Mouse (Mus musculus): ENCODE measurements around the gene Olfr654. TPM values are rescaled to one million over a fixed set of nuclear protein-coding genes. Genes with fewer than 3 reads are reported as not detected.

Olfr654 gene
- total and polyA plus RNA-seq, 3 experiments: not detected

GRCm38 (mm10) chr7:104588274-104588673, 1.4 kb downstream of the Olfr654 start:
- Histone ChIP-seq H3K9ac (ENCODE audit: insufficient read depth, low read depth) (no peak overlapping the region), H3K79me2 (replicated peaks; ENCODE audit: control insufficient read depth, extremely low read depth, insufficient read depth, poor library complexity, severe bottlenecking) (no peaks in the 10 kb centered on the region), H3K9me3 (replicated peaks; ENCODE audit: low read length) (no peaks in the 10 kb centered on the region), H3K27ac (ENCODE audit: insufficient read depth, low read depth) (no peak overlapping the region), H3K36me3 (replicated peaks in 1 of 2; ENCODE audit: control insufficient read depth in 1 of 2, insufficient read depth in 1 of 2, low read length in 1 of 2) (no peaks in the 10 kb centered on the region), H3K27me3 (replicated peaks) (no peaks in the 10 kb centered on the region), H3K4me3 (replicated peaks in 1 of 3; ENCODE audit: low read depth in 2 of 3, low read length in 2 of 3, poor library complexity in 1 of 3) (no peak overlapping the region), H3K4me1 (ENCODE audit: control insufficient read depth in 1 of 2, insufficient read depth in 2 of 2) (peaks cover 0 to 4% of the 10 kb centered on the region in 2 experiments; a peak in 2 of 4 replicates), H3K4me2 (ENCODE audit: insufficient read depth, low read depth, poor library complexity, severe bottlenecking) (no peak overlapping the region)
- dilution Hi-C loops (cut with MboI; ENCODE audit: extremely low pct_ligation_motif_present, extremely low pct_unique_long_range_greater_than_20kb, low sequenced_read_pairs) (no loop called here), in situ Hi-C loops (cut with MboI; ENCODE audit: low pct_ligation_motif_present, low pct_unique_long_range_greater_than_20kb, low sequenced_read_pairs) (loop anchor here (25.0 kb wide), 1 partner anchor 226 kb away; the partner anchor contains the start of genes Trim12c and Trim30b)
- no peak for TF ChIP-seq JUND (conservative IDR thresholded peaks at IDR 0.05; ENCODE audit: low read depth, low read length)
- TF ChIP-seq JUN (IDR thresholded peaks at IDR 0.05; ENCODE audit: insufficient read depth, low read depth, low read length): no peak
- no peak for TF ChIP-seq BHLHE40 (IDR thresholded peaks at IDR 0.05; ENCODE audit: low read depth, low read length)
- no peak for TF ChIP-seq RAD21 (IDR thresholded peaks at IDR 0.05; ENCODE audit: low read depth, low read length)
- no peak for TF ChIP-seq SIN3A (IDR thresholded peaks at IDR 0.05; ENCODE audit: low read length)
- TF ChIP-seq NRF1 (IDR thresholded peaks at IDR 0.05; ENCODE audit: low read depth, low read length): no peak
- no peak for TF ChIP-seq MAFK (IDR thresholded peaks at IDR 0.05; ENCODE audit: insufficient replicate concordance, low read length)
- no peak for TF ChIP-seq EP300 (IDR thresholded peaks at IDR 0.05; ENCODE audit: low read length)
- TF ChIP-seq ELF1 (IDR thresholded peaks at IDR 0.05; ENCODE audit: low read depth, low read length): no peak
- TF ChIP-seq PAX5 (IDR thresholded peaks at IDR 0.05; ENCODE audit: low read length): no peak
- TF ChIP-seq CHD1 (IDR thresholded peaks at IDR 0.05; ENCODE audit: low read depth, low read length): no peak
- TF ChIP-seq POLR2AphosphoS2 (IDR thresholded peaks at IDR 0.05; ENCODE audit: low read depth, low read length): no peak
- no peak for TF ChIP-seq POLR2A (IDR thresholded peaks at IDR 0.05; ENCODE audit: low read depth, low read length)
- TF ChIP-seq HCFC1 (IDR thresholded peaks at IDR 0.05; ENCODE audit: low read depth, low read length): no peak
- DNase-seq (ENCODE audit: extremely low read depth): no peak

- in situ Hi-C loops (cut with MboI; ENCODE audit: low pct_ligation_motif_present, low pct_unique_long_range_greater_than_20kb, low sequenced_read_pairs) (no loop called here), dilution Hi-C loops (cut with MboI; ENCODE audit: extremely low pct_ligation_motif_present, extremely low pct_unique_long_range_greater_than_20kb, low sequenced_read_pairs) (no loop called here)
- no peak within 1 kb of the TSS for H3K27ac ChIP-seq (ENCODE audit: insufficient read depth, low read depth)
- no peak within 1 kb of the TSS for H3K4me2 ChIP-seq (ENCODE audit: insufficient read depth, low read depth, poor library complexity, severe bottlenecking)
- no peak for TF ChIP-seq SIN3A (IDR thresholded peaks at IDR 0.05; ENCODE audit: low read length)
- no peak for TF ChIP-seq E2F4 (IDR thresholded peaks at IDR 0.05; ENCODE audit: insufficient replicate concordance, low read depth, low read length)
- TF ChIP-seq RCOR1 (conservative IDR thresholded peaks at IDR 0.05; ENCODE audit: low read depth, low read length): no peak
- TF ChIP-seq ZMIZ1 (IDR thresholded peaks at IDR 0.05; ENCODE audit: low read depth, low read length): no peak
- no peak for TF ChIP-seq ZKSCAN1 (IDR thresholded peaks at IDR 0.05; ENCODE audit: borderline replicate concordance, low read depth, low read length)
- no peak for TF ChIP-seq ZC3H11A (IDR thresholded peaks at IDR 0.05; ENCODE audit: low read depth, low read length)
- no peak for TF ChIP-seq HCFC1 (IDR thresholded peaks at IDR 0.05; ENCODE audit: low read depth, low read length)
- no peak for TF ChIP-seq PAX5 (IDR thresholded peaks at IDR 0.05; ENCODE audit: low read length)
- no peak for TF ChIP-seq NELFE (IDR thresholded peaks at IDR 0.05; ENCODE audit: low read depth, low read length)
- no peak for TF ChIP-seq NRF1 (IDR thresholded peaks at IDR 0.05; ENCODE audit: low read depth, low read length)
- no peak for TF ChIP-seq IRF4 (IDR thresholded peaks at IDR 0.05; ENCODE audit: low read depth, low read length)
- H3K79me2 ChIP-seq (replicated peaks; ENCODE audit: control insufficient read depth, extremely low read depth, insufficient read depth, poor library complexity, severe bottlenecking): no peaks in the 10 kb centered on the region
- H3K4me3 ChIP-seq (replicated peaks in 1 of 3; ENCODE audit: low read depth in 2 of 3, low read length in 2 of 3, poor library complexity in 1 of 3): no peak within 1 kb of the TSS
- H3K4me1 ChIP-seq (ENCODE audit: control insufficient read depth in 1 of 2, insufficient read depth in 2 of 2): no peaks in the 10 kb centered on the region; a peak in 1 of 4 replicates
- DNase-seq (ENCODE audit: extremely low read depth): no peak
- no peaks in the 10 kb centered on the region for H3K27me3 ChIP-seq (replicated peaks)
- no peaks in the 10 kb centered on the region for H3K9me3 ChIP-seq (replicated peaks; ENCODE audit: low read length)
- H3K9ac ChIP-seq (ENCODE audit: insufficient read depth, low read depth): no peak within 1 kb of the TSS
- H3K36me3 ChIP-seq (replicated peaks in 1 of 2; ENCODE audit: control insufficient read depth in 1 of 2, insufficient read depth in 1 of 2, low read length in 1 of 2): no peaks in the 10 kb centered on the region
Measured at GRCm38 (mm10) chr7:104601679-104602078, 14.9 kb downstream of the Olfr654 start, which contains the start of gene Olfr655. Gene Olfr655, minus strand, starts transcription at chr7:104601779.
